Comparison of ENCODE assay signal across 12 mouse cellular contexts in genomic region chr4:76179497-76179896, GRCm38 (mm10).
DNase-seq lines count a peak whose midpoint lies in the region; ATAC-seq and TF ChIP-seq lines count a peak whose summit lies in the region.
"Had no signal": no experiment of that assay in that cellular context is flagged by ENCODE, and none has a peak within 500 bp of the region (broad histone marks: within the 10 kb centered on the region; RNA-seq: fewer than 3 reads in every experiment).

No protein-coding gene starts in this region.

- no peak overlapping the region for H3K4me3 ChIP-seq in hindbrain, embryonic 13.5 days
- no peak overlapping the region for H3K4me3 ChIP-seq in midbrain, embryonic 16.5 days (ENCODE audit: low read depth, low read length)
- H3K4me3 ChIP-seq in left cerebral cortex, adult 2 months = no peak overlapping the region
- H3K4me3 ChIP-seq: embryonic facial prominence, embryonic 13.5 days; gastrocnemius, adult 2 months; heart, embryonic 15.5 days; liver, embryonic 13.5 days had no signal

- peaks cover 10% of the 10 kb centered on the region for H3K4me1 ChIP-seq in hindbrain, embryonic 13.5 days (replicated peaks)
- peaks cover 14% of the 10 kb centered on the region for H3K4me1 ChIP-seq in midbrain, embryonic 16.5 days (ENCODE audit: control insufficient read depth, insufficient read depth, low read length)
- H3K4me1 ChIP-seq: liver, embryonic 13.5 days had no signal

- intact Hi-C loops in left cerebral cortex, adult 2 months (cut with DNase I) = no loop called here

- no peak overlapping the region for H3K4me2 ChIP-seq in hindbrain, embryonic 13.5 days
- no peak overlapping the region for H3K4me2 ChIP-seq in midbrain, embryonic 16.5 days (ENCODE audit: low read length)
- H3K4me2 ChIP-seq: embryonic facial prominence, embryonic 13.5 days; heart, embryonic 15.5 days; liver, embryonic 13.5 days had no signal

- peak; percentile 75 for ATAC-seq in hindbrain, embryonic 13.5 days (ENCODE audit: low FRiP score)
- ATAC-seq in midbrain, embryonic 16.5 days = peak; percentile 60; the same call in 1 of the 2 replicates

- no peak for TF ChIP-seq CTCF in left cerebral cortex, adult 2 months (IDR thresholded peaks at IDR 0.05)

- H3K36me3 ChIP-seq in hindbrain, embryonic 13.5 days = no peaks in the 10 kb centered on the region
- H3K36me3 ChIP-seq in midbrain, embryonic 16.5 days (ENCODE audit: control insufficient read depth, insufficient read depth, low read length) = no peaks in the 10 kb centered on the region
- H3K36me3 ChIP-seq: embryonic facial prominence, embryonic 13.5 days; heart, embryonic 15.5 days; liver, embryonic 13.5 days had no signal

- no peaks in the 10 kb centered on the region for H3K27me3 ChIP-seq in hindbrain, embryonic 13.5 days
- H3K27me3 ChIP-seq in midbrain, embryonic 16.5 days (ENCODE audit: control insufficient read depth, insufficient read depth, low read depth, low read length) = no peaks in the 10 kb centered on the region
- H3K27me3 ChIP-seq: embryonic facial prominence, embryonic 13.5 days; heart, embryonic 15.5 days; liver, embryonic 13.5 days had no signal

- no peaks in the 10 kb centered on the region for H3K9me3 ChIP-seq in hindbrain, embryonic 13.5 days
- no peaks in the 10 kb centered on the region for H3K9me3 ChIP-seq in midbrain, embryonic 16.5 days (replicated peaks; ENCODE audit: control insufficient read depth, low read length, poor library complexity, severe bottlenecking)
- H3K9me3 ChIP-seq: embryonic facial prominence, embryonic 13.5 days; heart, embryonic 15.5 days; liver, embryonic 13.5 days had no signal

- WGBS in hindbrain, embryonic 13.5 days = 31% methylated on average over 8 of the region's 8 CpGs
- WGBS in midbrain, embryonic 16.5 days = 32% methylated on average over 8 of the region's 8 CpGs

- H3K27ac ChIP-seq in hindbrain, embryonic 13.5 days = 0 out of 2 replicates have a peak overlapping the region, but pooled peaks have one; percentile 8
- no peak overlapping the region for H3K27ac ChIP-seq in midbrain, embryonic 16.5 days (ENCODE audit: low read length)
- H3K27ac ChIP-seq in left cerebral cortex, adult 2 months = no peak overlapping the region
- H3K27ac ChIP-seq: embryonic facial prominence, embryonic 13.5 days; gastrocnemius, adult 2 months; heart, embryonic 15.5 days; liver, embryonic 13.5 days had no signal

- peak; percentile 16 for DNase-seq in kidney, adult 11 months
- DNase-seq in kidney, adult 18-20 months = no peak
- peak; percentile 17 for DNase-seq in kidney, adult 9 months
- DNase-seq in heart, postnatal 4 days = no peak
- no peak for DNase-seq in left cerebral cortex, adult 2 months (ENCODE audit: extremely low spot score in 1 of 2, low spot score in 2 of 2)
- DNase-seq: gastrocnemius, adult 2 months; liver, embryonic 13.5 days; thymus, postnatal 25 days had no signal

- no peak overlapping the region for H3K9ac ChIP-seq in hindbrain, embryonic 13.5 days
- H3K9ac ChIP-seq in midbrain, embryonic 16.5 days (ENCODE audit: low read depth, low read length) = no peak overlapping the region
- H3K9ac ChIP-seq: embryonic facial prominence, embryonic 13.5 days; heart, embryonic 15.5 days; liver, embryonic 13.5 days had no signal

Comparison
In these comparisons a context has a peak if more than half of its experiments do, and no peak if none do; other contexts are left out.
1. DNase-seq: peak in kidney, adult 11 months (single experiment) and kidney, adult 9 months (single experiment); none in kidney, adult 18-20 months (single experiment), heart, postnatal 4 days (single experiment) and left cerebral cortex, adult 2 months (0 of 2).